Mouse (Mus musculus): ENCODE data around the gene Polr3c.

DNA sequence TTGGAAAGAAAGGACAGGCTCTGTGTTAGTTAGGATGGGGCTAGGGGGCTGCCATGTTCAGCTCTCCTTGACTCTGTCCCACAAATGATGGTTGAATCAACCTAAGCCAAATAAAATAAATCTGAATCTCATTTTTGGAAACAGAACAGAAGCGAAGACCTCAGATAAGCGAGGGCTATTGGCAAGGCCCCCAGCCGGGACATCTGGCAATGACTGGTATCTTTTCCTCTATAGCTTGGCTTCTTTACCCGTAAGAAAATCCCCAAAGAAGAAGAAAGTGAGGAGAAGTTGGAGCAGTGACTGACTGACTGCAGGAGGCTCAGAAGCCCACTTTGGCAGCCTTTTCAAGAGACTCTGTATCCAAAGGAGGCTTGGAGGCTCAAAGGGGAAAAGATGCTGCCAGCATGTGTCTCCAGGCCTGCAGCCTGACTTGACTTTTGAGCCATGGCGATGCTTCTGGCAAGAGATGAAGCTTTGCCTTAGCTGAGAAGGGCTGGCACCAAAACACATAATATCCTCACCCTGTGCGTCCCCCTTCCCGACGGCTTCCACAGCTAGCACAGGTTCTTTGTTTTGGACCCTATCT lies 64.6 kb downstream of the Polr3c start:
- TF ChIP-seq POLR2A (IDR thresholded peaks at IDR 0.05; ENCODE audit: borderline replicate concordance, low read depth, low read length) (no peak), CTCF (IDR thresholded peaks at IDR 0.05; ENCODE audit: low read depth, low read length) (no peak)
